Mouse (Mus musculus) kidney, adult 2 months (tissue): ENCODE measurements around the gene Rhbdf2.

Source experiments
- CTCF ChIP-seq: fragments of 200-500 bp; conservative IDR thresholded peaks from 2 replicates; pipeline ENCODE4 v1.5.1; 2011; ENCODE audit warnings: low read depth, mild to moderate bottlenecking, control low read depth, low read length, moderate library complexity, mixed read lengths; ENCODE audit not compliant: insufficient read depth, insufficient read length
- POLR2A ChIP-seq: fragments of 200-500 bp; IDR thresholded peaks from one replicate; pipeline ENCODE4 v1.6.1; 2011; ENCODE audit warnings: low read depth, low read length, control low read depth

DNA sequence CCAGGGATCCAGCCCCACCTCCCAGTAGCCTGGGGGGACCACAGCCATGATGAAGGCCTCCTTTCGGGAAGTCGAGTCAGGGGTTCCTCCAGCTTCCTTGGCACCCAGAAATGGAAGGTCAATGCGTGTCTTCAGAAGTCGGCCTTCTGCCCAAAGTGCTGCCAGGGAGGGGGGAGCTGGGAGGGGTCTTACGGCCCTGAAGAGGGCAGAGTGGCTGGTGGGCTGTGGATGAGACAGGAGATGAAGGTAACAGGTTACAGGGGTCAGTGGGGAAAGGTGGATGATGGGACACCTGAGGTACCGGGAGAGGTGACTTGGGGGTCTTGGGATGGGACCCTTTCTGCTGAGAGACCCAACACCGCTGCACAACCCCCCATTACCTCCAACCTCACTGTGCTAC, 20.0 kb upstream of the Rhbdf2 start:
- TF ChIP-seq POLR2A (no peak), CTCF (no peak)
